Mouse (Mus musculus) granulocyte monocyte progenitor cell, adult 5-6 weeks (primary cell): ENCODE results near the gene Thy1. TPM values are rescaled to one million over a fixed set of nuclear protein-coding genes. Genes with fewer than 3 reads are reported as not detected.

Source experiments
- total RNA-seq, 2 experiments: library from RNA; stranded (forward) in 1 of 2; stranded (reverse) in 1 of 2; fragments of 200-712, 200-1000 nt in 1 of 2; fragments of >200 nt in 1 of 2; fragmentation: Nextera tagmentation in 1 of 2; gene quantifications; 2 replicates each; pipeline ENCODE4 v1.2.3; 2014 to 2017

The Thy1 gene
- total RNA-seq, 2 experiments from 2014 or later: not detected

Other genes with a start within 250 kb of the Thy1 start
- 3.6 and 12.0 TPM in 2 replicates for gene Usp2, start 23.6 kb downstream of the Thy1 start, total RNA-seq (2014; fragmentation: Nextera tagmentation)
- 1.2 and 3.1 TPM in 2 replicates for gene Usp2, start 23.6 kb downstream of the Thy1 start, total RNA-seq (2017)
- not detected in 2 replicates for gene Mfrp, start 58.3 kb downstream of the Thy1 start, total RNA-seq (2014; fragmentation: Nextera tagmentation)
- gene Mfrp, start 58.3 kb downstream of the Thy1 start, total RNA-seq (2017): 0.15 TPM in 1 of 2 replicates, not detected in the other
- gene C1qtnf5, start 63.9 kb downstream of the Thy1 start, total RNA-seq (2014; fragmentation: Nextera tagmentation): not detected in 2 replicates
- gene C1qtnf5, start 63.9 kb downstream of the Thy1 start, total RNA-seq (2017): not detected in 2 replicates
- gene Gm49380, start 70.1 kb downstream of the Thy1 start, total RNA-seq (2014; fragmentation: Nextera tagmentation): not detected in 2 replicates
- gene Gm49380, start 70.1 kb downstream of the Thy1 start, total RNA-seq (2017): not detected in 2 replicates
- 44.9 and 55.6 TPM in 2 replicates for gene Rnf26, start 70.1 kb downstream of the Thy1 start, total RNA-seq (2014; fragmentation: Nextera tagmentation)
- 17.8 and 19.3 TPM in 2 replicates for gene Rnf26, start 70.1 kb downstream of the Thy1 start, total RNA-seq (2017)
- not detected in 2 replicates for gene Mcam, start 91.1 kb downstream of the Thy1 start, total RNA-seq (2014; fragmentation: Nextera tagmentation)
- 0.47 and 1.7 TPM in 2 replicates for gene Mcam, start 91.1 kb downstream of the Thy1 start, total RNA-seq (2017)
- gene Cbl, start 190.7 kb downstream of the Thy1 start, total RNA-seq (2014; fragmentation: Nextera tagmentation): 89.7 and 108 TPM in 2 replicates
- 40.3 and 42.9 TPM in 2 replicates for gene Cbl, start 190.7 kb downstream of the Thy1 start, total RNA-seq (2017)
- gene Ccdc153, start 197.3 kb downstream of the Thy1 start, total RNA-seq (2014; fragmentation: Nextera tagmentation): not detected in 2 replicates
- gene Ccdc153, start 197.3 kb downstream of the Thy1 start, total RNA-seq (2017): not detected in 2 replicates
- not detected in 2 replicates for gene Pdzd3, start 208.1 kb downstream of the Thy1 start, total RNA-seq (2014; fragmentation: Nextera tagmentation)
- 0.22 TPM in 1 of 2 replicates, not detected in the other for gene Pdzd3, start 208.1 kb downstream of the Thy1 start, total RNA-seq (2017)
- 4.9 and 11.1 TPM in 2 replicates for gene Nlrx1, start 225.2 kb downstream of the Thy1 start, total RNA-seq (2014; fragmentation: Nextera tagmentation)
- 7.3 and 8.4 TPM in 2 replicates for gene Nlrx1, start 225.2 kb downstream of the Thy1 start, total RNA-seq (2017)
- gene Abcg4, start 245.2 kb downstream of the Thy1 start, total RNA-seq (2014; fragmentation: Nextera tagmentation): 0.21 TPM in 1 of 2 replicates, not detected in the other
- not detected in 2 replicates for gene Abcg4, start 245.2 kb downstream of the Thy1 start, total RNA-seq (2017)